Mouse (Mus musculus): ENCODE results near the gene Milr1. TPM values are rescaled to one million over a fixed set of nuclear protein-coding genes. Genes with fewer than 3 reads are reported as not detected.
A peak's percentile ranks its signal among the peaks of the same experiment; 100 is the strongest.
"Not testable (repeated sequence)": the region's sequence is repeated elsewhere in the genome, so short reads cannot be mapped to it uniquely, and the experiment has no call there.

Milr1 gene
- polyA plus RNA-seq, 1 experiment: 0.23 TPM

GRCm38 (mm10) chr11:106710789-106711188, 40.2 kb upstream of the Milr1 start:
- TF ChIP-seq CTCF (IDR thresholded peaks at IDR 0.05; ENCODE audit: extremely low read depth, insufficient read depth, low read length) (no peak), POLR2A (IDR thresholded peaks at IDR 0.05; ENCODE audit: extremely low read depth, insufficient read depth, low read length) (no peak)
- Histone ChIP-seq H3K4me3 (ENCODE audit: insufficient read depth, low read length) (no peak overlapping the region), H3K27ac (ENCODE audit: insufficient read depth, low read length) (no peak overlapping the region), H3K4me1 (ENCODE audit: control insufficient read depth, insufficient read depth, low read length) (no peaks in the 10 kb centered on the region)

DNA sequence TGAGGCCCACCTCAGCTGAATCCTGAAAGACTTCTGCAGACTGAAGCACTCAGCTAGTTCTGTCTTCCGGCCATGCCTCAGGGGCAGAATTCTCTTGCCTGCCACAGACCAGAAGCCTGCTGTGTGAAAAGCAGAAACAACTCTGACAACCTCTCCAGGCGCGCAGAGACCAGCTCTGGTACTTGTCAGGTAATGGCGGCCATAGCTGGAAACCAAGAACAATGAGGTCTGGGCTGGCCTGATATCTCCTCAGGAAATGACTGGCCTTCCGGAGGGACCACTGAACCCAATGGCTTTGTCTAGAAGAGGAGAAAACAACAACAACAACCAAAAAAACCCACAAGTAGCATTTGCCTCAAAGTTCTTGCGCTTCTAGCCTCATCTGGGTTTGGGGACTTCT, 36.0 kb upstream of the Milr1 start:
- H3K27ac ChIP-seq (ENCODE audit: insufficient read depth, low read length): peak overlapping the region; percentile 85
- peak overlapping the region; percentile 37 for H3K4me3 ChIP-seq (ENCODE audit: insufficient read depth, low read length)
- TF ChIP-seq CTCF (IDR thresholded peaks at IDR 0.05; ENCODE audit: extremely low read depth, insufficient read depth, low read length) (no peak), POLR2A (IDR thresholded peaks at IDR 0.05; ENCODE audit: extremely low read depth, insufficient read depth, low read length) (0 out of 2 replicates have a peak, but pooled peaks have one; percentile 24)
- no peaks in the 10 kb centered on the region for H3K4me1 ChIP-seq (ENCODE audit: control insufficient read depth, insufficient read depth, low read length)

DNA sequence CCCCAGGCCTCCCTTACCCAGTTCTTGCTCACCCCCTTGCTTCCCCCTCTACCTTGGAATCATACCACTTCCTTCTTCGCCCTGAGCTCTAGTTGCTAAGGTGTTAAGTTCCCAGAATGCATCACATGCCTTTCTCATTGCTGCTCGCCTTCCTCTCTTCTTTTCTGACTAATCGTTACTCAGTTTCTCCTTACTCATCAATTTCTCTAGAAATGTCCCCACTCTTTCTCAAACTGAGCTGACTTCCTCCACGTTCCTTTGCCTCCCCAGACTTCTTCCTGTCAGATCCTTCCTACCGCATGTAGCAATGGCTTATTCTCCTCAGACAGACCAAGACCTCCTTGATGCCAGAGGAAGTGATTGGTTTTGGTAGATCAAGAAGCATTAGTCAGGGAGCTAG, 34.5 kb upstream of the Milr1 start:
- Histone ChIP-seq H3K27ac (ENCODE audit: insufficient read depth, low read length) (no peak overlapping the region), H3K4me1 (ENCODE audit: control insufficient read depth, insufficient read depth, low read length) (no peaks in the 10 kb centered on the region), H3K4me3 (ENCODE audit: insufficient read depth, low read length) (no peak overlapping the region)
- no peak for TF ChIP-seq CTCF (IDR thresholded peaks at IDR 0.05; ENCODE audit: extremely low read depth, insufficient read depth, low read length)
- no peak for TF ChIP-seq POLR2A (IDR thresholded peaks at IDR 0.05; ENCODE audit: extremely low read depth, insufficient read depth, low read length)

- Histone ChIP-seq H3K27ac (ENCODE audit: insufficient read depth, low read length) (no peak overlapping the region), H3K4me1 (ENCODE audit: control insufficient read depth, insufficient read depth, low read length) (no peaks in the 10 kb centered on the region), H3K4me3 (ENCODE audit: insufficient read depth, low read length) (no peak overlapping the region)
- TF ChIP-seq CTCF (IDR thresholded peaks at IDR 0.05; ENCODE audit: extremely low read depth, insufficient read depth, low read length): no peak
- no peak for TF ChIP-seq POLR2A (IDR thresholded peaks at IDR 0.05; ENCODE audit: extremely low read depth, insufficient read depth, low read length)
These were observed 30.6 kb upstream of the Milr1 start for GRCm38 (mm10) chr11:106720379-106720778.

DNA sequence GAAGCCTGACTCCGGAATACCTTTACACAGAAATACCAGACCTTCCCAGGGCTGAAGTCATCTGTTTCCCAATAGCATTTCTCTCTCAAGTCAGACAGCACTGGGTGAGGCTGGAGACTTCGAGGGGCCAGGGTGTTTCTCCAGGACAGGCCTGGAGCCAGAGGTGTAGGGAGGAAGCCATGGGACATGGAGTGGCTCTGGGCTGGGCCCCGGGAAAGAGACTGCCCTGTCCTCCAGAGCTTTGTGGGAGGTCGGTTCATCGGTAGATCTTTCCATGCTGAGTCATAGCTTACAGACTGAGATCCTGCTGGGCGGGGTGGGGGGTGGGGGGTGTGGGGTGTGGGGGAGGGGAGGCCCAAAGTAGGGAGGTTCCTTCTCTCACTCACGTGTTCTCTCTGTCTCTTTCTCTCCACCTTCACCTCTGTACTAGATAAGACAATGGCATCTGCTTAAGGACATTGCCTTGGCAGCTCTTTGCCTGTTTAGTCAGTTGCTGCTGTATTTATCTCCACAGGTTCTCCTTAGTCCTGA, 28.1 kb upstream of the Milr1 start:
- TF ChIP-seq POLR2A (IDR thresholded peaks at IDR 0.05; ENCODE audit: extremely low read depth, insufficient read depth, low read length) (no peak), CTCF (IDR thresholded peaks at IDR 0.05; ENCODE audit: extremely low read depth, insufficient read depth, low read length) (no peak)
- Histone ChIP-seq H3K27ac (ENCODE audit: insufficient read depth, low read length) (no peak overlapping the region), H3K4me1 (ENCODE audit: control insufficient read depth, insufficient read depth, low read length) (peaks cover 2% of the 10 kb centered on the region; the same call in 1 of the 2 replicates), H3K4me3 (ENCODE audit: insufficient read depth, low read length) (no peak overlapping the region)

DNA sequence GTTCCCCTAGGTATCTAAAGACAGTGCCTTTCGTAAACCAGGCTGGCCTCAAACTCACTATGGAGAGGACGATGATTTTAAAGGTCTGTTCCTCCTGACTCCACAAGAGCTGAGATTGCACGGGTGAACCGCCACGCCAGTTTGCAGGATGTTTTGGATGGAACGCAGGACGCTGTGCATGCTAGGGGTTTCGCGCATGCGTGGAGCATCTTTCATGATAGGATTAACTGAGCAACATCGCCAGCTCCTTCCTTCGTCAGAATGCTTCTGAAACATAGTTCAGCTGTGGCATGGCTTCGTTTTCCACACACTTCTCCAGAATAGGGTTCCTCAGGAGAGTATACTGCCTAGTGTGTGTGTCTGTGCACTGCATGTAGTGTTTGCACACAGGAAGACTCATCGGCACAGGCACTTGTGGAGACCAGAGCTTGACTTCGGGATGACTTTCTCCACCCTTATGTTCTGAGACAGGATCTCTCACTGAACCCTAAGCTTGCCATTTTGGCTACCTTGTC, 27.4 kb upstream of the Milr1 start:
- peaks cover 2% of the 10 kb centered on the region; the same call in 1 of the 2 replicates for H3K4me1 ChIP-seq (ENCODE audit: control insufficient read depth, insufficient read depth, low read length)
- TF ChIP-seq POLR2A (IDR thresholded peaks at IDR 0.05; ENCODE audit: extremely low read depth, insufficient read depth, low read length): no peak
- no peak for TF ChIP-seq CTCF (IDR thresholded peaks at IDR 0.05; ENCODE audit: extremely low read depth, insufficient read depth, low read length)
- H3K27ac ChIP-seq (ENCODE audit: insufficient read depth, low read length): no peak overlapping the region
- H3K4me3 ChIP-seq (ENCODE audit: insufficient read depth, low read length): no peak overlapping the region

- Histone ChIP-seq H3K4me1 (ENCODE audit: control insufficient read depth, insufficient read depth, low read length) (peaks cover 2% of the 10 kb centered on the region; the same call in 1 of the 2 replicates), H3K4me3 (ENCODE audit: insufficient read depth, low read length) (no peak overlapping the region), H3K27ac (ENCODE audit: insufficient read depth, low read length) (no peak overlapping the region)
- TF ChIP-seq POLR2A (IDR thresholded peaks at IDR 0.05; ENCODE audit: extremely low read depth, insufficient read depth, low read length): no peak
- no peak for TF ChIP-seq CTCF (IDR thresholded peaks at IDR 0.05; ENCODE audit: extremely low read depth, insufficient read depth, low read length)
These were observed 26.7 kb upstream of the Milr1 start for GRCm38 (mm10) chr11:106724176-106724915.

DNA sequence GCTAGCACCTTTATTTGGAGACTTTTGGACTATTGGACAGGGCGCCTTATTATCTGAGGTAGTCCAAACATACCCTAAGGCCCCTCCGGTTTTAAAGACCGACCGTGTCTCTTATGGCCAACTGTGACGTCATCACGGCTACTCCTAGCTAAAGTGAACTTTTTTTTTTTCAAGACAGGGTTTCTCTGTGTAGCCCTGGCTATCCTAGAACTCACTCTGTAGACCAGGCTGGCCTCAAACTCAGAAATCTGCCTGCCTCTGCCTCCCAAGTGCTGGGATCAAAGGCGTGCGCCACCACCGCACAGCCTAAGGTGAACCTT, 26.1 kb upstream of the Milr1 start:
- not testable (repeated sequence) for H3K4me1 ChIP-seq (ENCODE audit: control insufficient read depth, insufficient read depth, low read length); H3K4me3 ChIP-seq (ENCODE audit: insufficient read depth, low read length); H3K27ac ChIP-seq (ENCODE audit: insufficient read depth, low read length)

DNA sequence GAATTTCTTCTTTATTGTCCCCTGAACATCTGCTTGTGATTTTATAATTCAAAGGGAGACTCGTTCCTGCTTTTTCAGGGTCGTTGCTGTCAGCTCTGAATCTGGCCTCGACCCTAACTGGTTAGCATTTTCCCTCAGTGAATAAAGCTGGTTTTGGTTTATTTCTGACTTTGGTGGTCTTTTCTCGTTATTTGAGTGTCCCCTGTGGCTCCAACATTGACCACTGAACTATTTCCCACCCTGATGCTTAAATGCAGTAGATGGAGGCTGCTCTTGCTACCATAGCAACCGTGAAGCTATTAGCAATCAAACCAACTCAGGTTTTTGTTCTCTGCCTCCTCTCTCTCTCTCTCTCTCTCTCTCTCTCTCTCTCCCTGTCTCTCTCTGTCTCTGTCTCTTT, 23.1 kb upstream of the Milr1 start:
- H3K4me1 ChIP-seq (ENCODE audit: control insufficient read depth, insufficient read depth, low read length): peaks cover 2% of the 10 kb centered on the region; the same call in 1 of the 2 replicates
- H3K27ac ChIP-seq (ENCODE audit: insufficient read depth, low read length): no peak overlapping the region
- no peak for TF ChIP-seq POLR2A (IDR thresholded peaks at IDR 0.05; ENCODE audit: extremely low read depth, insufficient read depth, low read length)
- TF ChIP-seq CTCF (IDR thresholded peaks at IDR 0.05; ENCODE audit: extremely low read depth, insufficient read depth, low read length): no peak
- no peak overlapping the region for H3K4me3 ChIP-seq (ENCODE audit: insufficient read depth, low read length)

Data from cortical plate, adult 2 months (tissue).